Mouse (Mus musculus) olfactory bulb, adult 2 months (tissue): Measurements from ENCODE around the gene Gpn2.

Experiments used
- CTCF ChIP-seq: fragments of 200-500 bp; IDR thresholded peaks from 2 replicates; pipeline ENCODE4 v1.5.1; 2012; ENCODE audit warnings: low read depth, mild to moderate bottlenecking, low read length, moderate library complexity; ENCODE audit not compliant: insufficient read depth
- POLR2A ChIP-seq: fragments of 200-500 bp; IDR thresholded peaks from 2 replicates; pipeline ENCODE4 v1.6.1; 2012; ENCODE audit warnings: mild to moderate bottlenecking, low read depth, low read length, moderate library complexity; ENCODE audit not compliant: insufficient read depth

GRCm38 (mm10) chr4:133622161-133622695 is 38.1 kb downstream of the Gpn2 start:
- TF ChIP-seq CTCF = no peak
- TF ChIP-seq POLR2A = no peak
